Mouse (Mus musculus) kidney, adult 18-20 months (tissue): ENCODE results near the gene Pdk2.

Source experiments
- DNase-seq: peaks from one replicate; pipeline ENCODE4 v3.0.0; 2021

The Pdk2 gene

DNA sequence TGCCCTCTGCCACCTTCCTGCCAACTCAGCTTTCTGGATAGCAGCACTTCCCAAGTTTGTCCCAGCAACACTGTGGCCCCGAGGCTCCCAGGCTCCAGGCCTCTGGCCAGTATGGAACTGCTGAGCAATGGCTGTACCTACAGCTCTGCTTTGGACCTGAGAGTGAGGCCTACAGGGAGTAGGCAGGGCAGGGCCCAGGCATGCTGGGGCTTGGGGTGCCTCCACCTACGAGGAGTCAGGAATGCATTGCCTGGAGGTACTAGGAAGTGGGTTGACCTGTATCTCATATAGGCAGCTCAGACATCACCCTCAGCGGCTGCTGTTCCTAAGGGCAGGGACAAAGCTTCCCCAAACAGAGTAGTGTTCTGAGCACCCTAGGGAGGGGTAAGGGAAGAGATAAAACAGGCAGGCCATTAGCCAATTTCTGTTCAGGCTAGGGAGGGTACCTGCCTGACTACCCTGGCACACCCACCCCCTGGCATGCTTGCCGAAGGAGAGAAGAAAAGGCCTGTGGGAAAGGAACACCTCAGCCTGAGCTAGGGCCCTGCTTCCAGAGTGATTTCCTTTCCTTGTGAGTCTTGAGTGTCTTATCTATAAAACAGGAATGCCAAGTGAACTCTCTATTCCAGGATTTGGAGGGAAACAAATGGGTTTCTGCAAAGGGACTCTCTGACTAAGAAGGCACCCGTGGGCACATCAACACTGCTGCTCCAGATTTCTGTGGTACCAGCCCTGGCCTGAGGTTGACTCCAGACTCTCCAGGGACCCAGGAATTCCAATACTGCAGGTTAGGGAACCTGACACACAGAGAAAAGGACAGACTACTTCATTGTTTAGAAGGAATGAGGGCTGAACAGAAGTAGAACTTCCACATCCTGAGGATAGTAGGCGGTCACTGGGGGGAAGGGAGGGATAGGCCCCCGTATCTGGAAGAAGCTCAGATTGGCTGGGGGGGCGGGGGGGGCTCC lies 29.3 kb upstream of the Pdk2 start:
- no peak for DNase-seq

DNA sequence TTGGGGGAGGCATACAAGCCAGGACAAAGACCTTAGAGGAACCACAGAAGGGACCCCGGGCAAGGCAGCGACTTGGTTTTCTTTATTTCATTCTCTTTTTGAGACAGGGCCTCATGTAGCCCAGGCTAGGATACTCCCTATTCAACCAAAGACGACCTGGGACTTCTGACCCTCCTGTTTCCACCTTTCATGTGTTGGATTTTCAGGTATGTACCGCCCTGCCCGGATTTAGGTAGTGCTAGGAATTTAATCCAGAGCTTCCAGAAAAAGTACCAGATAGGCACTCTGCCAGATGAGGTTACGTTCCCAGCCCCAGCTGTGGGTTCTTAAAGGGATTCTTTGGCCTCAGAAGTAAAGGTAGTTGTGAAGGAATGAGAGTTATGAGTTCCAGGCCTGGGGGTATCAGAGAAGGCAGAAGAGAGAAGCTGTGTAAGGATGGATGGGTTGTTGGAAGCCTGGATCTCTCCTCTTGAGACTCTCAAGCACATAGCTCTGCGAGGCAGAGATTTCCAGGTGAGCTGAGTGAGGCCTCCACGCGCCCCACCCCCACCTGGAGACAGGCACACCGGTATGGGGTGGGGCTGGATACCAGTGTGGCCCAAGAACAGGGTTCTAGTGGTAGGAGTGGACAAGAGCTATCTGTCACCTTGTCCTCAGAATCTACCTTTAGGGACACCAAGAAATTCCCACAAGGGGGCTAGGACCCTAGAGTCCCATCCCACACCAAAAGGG lies 28.2 kb upstream of the Pdk2 start:
- no peak for DNase-seq

DNA sequence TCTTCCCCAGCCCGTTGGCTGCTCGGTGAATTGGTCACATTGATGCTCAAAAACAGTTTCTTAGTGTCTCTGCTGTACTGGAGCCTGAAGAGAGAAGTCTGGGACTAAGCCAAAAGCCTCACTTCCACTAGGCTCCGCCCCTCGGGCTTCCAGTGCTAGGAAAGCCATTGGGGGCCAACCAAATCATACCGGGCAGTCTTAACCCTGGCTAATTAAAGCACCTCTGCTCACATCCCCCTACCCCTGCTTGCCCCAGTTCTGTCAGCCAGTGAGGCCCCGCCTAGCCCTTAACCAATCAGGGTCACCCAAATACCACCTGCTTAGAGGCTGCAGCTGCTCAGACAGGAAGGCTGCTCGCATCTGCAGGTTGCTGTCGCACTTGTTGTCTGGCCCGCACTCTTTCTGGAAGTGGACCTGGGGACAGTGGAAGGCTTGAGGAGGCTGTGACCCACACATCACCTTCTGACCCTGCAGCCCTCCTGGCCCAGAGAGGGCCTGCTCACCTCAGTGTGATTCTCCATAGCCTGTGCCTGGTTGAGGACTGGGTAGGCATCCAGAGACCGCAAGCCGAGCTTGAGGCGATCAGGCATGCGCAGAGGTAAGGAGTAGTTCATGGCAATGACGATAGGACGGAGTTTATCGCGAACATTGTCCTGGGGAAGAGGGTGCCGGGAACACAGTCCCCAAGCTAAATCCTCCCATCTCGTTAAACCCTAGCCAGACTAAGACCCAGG lies 15.8 kb upstream of the Pdk2 start:
- DNase-seq = no peak

DNA sequence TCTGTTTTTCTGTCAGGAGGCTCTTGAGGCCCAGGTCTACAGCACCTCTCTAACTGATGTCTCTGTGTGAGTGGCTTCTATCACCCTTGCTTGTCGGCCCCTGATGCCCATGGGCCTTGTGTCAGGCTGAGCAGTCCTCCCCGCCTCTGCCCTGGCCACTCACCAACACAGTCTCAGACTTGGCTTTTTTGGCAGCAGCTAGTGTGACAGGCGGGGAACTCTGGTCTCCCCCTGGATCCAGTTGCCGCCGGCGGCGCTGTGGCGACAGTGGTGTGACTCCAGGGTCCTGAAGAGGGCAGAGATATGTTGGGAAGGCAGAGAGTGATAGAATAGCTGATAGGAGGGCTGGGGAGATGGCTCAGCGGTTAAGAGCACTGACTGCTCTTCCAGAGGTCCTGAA lies 11.9 kb upstream of the Pdk2 start:
- DNase-seq = no peak

DNA sequence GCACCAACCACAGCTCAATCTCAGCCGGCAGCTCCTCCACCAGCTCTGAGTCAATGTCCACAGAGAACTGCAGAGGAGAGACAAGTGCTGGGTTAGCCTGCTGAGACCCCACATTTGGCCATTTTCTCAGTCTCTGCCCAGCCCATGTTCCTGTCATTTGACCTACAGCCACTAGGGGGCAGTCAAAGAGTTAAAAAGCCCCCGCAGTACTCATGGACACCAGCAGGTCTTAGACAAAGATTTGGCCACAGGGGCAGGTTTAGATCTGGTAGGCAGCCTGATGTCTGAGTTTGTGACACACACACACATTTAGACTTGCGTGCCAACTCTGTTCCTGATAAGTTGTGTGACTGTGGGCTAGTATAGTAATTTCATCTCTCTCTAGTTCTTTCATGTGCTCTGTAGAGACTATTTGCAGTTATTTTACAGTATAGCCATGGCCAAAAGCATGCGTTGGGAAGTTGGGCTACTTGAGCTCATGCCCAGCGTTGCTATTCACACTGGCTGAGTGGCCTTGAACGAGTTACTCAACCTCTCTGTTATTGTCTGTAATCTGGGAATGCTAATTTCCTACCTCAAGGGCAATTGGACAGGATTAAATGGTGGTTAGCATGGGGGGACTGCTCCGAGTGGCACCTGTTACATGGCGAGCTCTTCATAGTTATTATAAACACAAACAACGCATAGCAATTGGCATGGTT lies 6.0 kb upstream of the Pdk2 start:
- DNase-seq = peak; percentile 62

DNA sequence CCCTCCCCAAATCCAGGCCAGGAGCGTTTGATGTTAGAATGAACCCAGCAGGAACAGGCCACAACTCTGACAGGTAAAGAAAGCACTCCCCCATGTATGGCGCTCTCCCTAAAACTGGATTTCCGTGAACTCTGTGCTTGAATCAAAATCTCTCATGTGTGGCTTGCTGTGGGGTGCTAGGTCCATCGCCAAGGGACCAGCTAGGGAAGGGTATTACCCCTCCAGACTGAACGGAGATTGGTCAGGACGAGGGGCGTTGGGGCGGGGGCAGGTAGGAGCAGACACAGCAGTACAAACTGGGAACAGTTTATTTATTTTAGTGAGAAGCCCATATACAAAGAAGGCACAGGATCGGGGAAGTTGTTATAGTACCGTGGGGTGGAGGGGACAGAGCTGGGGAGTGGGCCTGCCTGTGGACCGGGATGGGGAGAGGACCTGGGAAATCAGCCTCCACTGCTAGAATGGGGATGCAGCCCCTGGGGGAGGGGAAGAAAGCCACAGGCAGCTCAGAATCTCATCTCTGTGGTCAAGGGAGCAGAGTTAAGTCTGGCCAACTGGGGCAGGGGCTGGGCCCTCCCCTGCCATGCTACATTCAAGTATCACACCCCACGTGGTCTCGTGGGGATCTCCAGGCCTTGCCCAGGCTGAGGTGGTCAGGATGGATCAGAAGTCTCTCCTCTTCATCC lies 3.2 kb upstream of the Pdk2 start:
- no peak for DNase-seq

DNA sequence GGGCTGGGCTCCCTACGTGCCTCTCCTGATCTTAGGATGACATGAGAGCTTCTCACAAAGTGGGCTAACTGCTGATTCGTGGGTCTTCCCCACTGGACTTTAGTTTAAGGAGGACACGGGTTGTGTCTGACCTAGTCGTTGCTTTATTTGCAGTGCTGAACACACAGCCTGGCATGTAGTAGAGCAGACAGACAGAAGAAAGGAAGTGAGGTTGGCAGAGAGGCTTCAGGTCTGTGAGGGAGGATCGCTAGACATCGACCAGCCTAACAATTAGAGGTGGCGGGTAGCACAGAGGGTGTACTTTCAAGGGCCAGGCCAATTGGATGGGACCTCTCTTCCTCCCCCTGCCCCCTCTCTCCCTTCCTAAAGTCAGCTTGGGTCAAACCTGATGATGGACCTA lies 2.5 kb upstream of the Pdk2 start:
- DNase-seq = no peak

DNA sequence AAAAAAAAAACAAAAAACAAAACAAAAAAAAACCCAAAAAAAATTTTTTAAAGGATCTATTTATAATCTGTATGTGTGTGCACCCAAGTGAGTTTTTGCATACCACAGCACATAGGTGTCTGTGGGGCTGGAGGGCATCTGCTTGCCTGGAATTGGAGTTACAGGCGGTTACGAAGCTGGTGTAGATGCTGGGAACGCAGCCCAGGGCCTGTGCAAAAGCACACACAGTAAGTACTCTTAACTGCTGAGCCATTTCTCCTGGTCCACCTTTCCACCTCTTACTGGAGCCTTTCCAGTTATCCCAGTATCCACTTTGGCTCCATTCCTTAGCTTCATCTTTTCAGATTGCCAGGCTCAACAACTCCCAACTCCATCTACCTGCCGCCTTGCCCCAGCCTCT lies 1.9 kb upstream of the Pdk2 start:
- DNase-seq = no peak

DNA sequence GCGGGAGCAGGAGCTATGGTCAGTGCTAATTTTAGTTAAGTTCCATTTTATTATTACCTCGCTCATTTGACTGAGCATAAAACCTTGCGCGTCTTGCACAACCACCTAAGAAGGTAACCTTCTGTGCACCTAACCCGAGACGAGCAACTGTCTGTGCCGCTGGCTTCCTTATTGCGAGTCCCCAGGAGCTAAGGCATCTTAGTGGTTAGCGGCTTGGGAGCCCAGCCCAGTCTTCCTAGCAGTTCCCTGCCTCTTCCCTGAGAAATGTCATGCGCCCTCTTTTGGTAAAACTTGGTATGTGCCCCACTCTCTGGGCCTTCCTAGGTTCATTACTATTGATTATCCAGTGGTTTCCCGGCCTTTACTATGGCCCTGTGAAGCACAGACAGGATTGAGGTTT lies 942 bp upstream of the Pdk2 start:
- DNase-seq = peak; percentile 88

DNA sequence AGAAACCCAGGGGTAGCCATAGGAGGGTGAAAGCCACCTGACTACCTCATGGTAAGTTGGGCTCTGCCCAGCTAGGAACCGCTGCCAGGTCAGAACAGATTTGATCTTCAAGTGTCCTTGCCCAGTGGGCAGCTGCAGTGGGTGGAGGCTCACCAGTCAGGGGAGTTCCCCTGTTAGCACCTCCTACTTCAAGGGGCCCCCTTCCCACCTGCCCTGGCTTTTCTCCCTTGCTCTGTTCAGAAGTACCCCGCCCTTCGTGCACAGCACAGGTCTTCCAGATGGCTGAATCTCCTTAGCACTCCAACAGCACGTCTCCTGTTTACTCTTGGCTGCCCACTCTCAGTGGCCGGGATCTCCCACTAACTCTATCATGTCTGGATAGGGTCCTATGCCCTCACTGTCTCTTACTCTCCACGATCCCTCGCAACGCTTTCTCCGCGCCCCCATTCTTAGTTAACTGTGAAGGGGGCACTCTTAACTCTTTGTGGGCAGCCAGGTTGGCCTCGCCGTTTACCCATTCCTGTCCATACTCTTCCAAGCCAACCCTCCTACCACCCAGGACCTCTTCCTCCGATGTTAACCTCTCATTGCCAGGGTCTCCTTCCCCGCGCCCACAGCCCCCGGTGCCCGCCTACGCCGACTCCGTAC lies 539 bp downstream of the Pdk2 start:
- DNase-seq = peak; percentile 91

DNA sequence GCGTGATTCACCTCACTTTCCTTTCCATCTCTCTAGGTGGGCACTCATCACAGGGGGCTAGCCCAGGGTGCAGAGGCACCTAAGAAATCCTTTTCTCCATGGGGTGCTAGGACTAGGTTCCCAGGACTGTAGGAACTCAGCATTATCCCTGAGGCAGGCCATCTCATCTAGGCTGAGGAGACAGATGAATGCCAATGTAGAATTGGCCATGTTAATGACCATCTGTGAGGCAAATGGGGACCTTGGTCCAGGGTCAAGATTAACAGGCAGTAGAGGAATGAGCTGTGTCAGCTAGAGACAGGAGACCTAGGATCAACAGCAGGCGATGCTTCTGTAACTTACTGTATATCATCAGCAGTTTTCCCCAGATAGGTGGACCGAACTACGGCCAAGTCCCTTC lies 1.4 kb downstream of the Pdk2 start:
- peak; percentile 53 for DNase-seq

DNA sequence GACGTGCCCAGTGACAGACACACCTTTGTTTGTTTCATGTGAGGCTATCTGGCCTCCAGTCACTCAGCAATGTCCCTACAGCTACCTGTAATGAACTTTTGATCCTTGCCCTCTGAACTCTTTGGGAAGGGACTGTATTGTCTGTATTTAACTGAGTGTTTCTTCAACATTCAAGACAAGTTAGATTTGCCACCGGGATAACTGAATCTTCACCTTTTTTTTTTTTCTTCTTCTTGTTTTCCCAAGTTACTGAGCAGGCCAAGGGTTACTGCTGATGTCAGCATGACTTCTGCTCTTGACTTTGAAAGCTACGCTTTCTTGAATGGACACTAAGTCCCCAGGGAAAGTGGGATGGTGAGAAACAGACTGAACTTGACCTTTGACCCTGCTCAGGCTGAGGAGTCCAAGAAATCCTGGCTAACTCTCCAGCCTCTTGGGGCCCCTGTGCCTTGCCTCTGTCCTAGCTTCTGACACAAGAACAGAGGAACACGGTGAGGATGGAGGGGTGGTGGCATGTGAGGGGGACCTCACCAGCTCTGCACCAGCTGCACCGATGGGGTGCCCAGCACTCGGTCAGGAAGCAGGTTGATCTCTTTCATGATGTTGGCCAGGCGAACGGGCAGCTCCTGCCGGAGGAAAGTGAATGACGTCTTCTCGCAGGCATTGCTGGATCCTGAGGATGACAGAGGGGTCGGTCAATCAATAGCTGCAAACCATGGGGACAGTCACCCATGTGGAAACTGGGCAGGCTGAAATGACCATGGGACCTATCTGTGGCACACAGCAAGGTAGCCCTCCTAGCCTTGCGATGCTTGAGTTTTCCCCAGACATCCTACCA lies 2.1 kb downstream of the Pdk2 start:
- peak; percentile 67 for DNase-seq

DNA sequence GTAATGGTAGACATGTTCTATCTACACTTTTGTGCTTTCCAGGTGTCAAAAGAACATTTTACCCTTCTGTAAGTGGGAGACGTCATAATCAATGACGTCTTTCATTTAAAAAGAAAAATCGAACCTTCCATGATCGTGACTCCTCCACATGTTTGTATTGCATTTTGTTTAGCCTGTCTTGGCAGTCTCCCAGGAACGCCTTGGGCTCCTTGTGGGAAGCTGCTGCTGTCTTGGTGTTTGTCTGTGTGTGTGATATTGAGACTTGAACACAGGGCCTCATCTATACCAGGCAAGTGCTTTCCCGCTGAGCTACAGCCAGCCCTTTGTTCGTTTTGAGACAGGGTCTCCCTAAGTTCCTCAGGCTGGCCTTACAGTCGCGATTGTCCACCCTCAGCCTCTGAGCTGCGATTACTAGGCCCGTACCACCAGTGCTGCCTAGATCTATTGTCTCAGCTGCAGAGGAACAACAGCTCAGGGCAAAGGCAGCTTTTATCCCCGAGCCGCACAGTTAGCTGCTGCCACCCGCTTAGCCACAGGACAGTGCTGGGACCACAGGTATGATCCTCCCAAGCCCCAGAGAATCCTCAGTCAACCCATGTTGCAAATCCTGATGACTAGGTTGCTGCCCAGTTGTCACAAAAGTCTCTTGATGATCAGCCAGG lies 2.9 kb downstream of the Pdk2 start:
- DNase-seq = peak; percentile 46

DNA sequence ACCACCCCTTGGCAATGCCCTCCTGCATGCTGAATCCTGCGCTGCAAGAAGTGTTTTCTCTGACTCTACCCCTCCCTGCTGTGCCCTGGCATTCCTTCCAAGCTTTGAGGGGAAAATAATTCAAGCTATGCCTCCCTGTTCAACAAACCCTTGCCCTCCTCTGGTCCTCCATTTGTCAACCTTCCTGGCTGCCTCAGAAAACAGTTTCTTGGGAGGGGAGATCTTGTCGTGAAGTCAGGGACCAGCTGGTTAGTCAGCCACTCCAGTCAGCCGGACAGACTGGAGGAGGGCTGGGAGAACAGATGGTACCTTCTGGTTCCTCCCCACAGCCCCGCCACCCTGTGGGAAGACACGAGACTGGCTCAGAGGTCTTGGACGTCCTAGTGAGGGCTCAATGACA lies 3.8 kb downstream of the Pdk2 start:
- DNase-seq = no peak

DNA sequence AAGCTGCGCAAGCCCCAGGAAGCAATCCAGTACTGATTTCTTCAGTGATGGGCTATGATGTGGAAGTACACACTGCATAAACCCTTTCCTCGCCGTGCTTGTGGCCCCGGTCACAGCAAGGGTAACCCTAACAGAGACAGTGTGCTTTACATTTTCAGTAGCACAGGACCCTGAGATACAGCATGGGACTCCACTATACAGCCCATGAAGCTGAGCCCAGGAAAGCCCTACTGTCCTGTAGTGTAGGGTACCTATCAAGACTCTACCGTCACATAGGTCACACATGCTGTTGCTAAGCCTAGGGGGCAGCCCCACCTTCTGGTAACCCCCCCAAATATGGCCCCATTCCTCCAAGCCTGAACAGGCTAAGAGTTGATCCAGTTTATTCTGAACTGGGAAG lies 4.6 kb downstream of the Pdk2 start:
- DNase-seq = no peak

DNA sequence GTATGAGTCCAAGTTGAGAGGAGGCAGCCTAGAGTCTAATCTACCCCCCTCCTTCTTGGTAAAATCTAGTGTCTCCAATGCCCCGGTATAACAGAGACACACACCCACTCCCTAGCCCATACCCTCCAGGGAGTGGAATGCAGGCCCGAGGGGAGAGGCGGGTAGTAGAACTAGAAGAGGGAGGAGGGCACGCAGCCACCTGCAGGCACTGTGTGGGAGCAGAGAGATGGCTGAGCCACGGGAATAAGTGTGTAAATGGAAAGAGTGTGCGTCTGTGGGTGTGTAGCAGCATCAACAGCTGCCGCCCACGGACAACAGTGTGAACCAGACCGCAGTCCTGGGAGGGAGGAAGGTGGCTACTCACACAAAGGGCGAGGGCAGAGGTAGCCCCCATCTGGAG lies 6.3 kb downstream of the Pdk2 start:
- no peak for DNase-seq

DNA sequence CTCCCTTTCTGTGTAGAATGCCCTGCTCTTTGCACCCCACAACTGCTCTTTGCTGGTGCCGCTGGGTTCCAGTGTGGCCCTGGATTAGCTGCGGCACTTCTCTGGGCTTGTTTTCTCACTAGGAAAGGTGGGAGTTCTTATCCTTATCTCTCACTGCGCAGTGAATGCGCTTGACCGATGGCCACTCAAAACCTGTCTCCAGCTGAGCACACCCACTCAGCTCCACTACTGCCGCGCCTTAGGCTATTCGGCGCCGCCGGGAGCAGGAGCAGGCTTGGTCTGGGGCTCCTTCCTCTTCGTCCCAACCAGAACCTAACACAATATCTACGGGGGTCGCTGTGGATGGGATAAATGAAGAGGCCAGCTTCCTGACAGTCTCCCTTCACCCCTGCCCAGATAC lies 7.5 kb downstream of the Pdk2 start:
- DNase-seq = no peak

DNA sequence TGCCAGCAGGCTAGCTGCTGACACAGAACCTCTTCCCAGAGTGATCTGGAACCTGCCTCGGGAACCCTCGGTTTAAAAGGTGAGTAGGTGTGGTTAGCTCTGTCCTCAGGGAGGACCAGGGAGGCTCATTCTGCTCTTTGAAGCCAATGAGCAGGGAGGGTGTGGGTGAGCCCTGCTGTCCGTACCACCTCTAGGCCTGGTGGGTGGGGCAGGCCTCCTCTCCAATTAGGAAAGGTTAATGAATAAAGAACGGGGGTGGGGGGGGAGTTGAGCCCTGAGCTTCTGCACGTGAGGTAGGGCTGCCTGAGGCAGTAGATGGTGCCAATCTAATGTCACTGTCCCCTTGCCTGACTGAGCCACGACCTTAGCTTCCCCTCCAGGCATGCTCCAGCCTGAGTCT lies 8.2 kb downstream of the Pdk2 start:
- DNase-seq = peak; percentile 57

DNA sequence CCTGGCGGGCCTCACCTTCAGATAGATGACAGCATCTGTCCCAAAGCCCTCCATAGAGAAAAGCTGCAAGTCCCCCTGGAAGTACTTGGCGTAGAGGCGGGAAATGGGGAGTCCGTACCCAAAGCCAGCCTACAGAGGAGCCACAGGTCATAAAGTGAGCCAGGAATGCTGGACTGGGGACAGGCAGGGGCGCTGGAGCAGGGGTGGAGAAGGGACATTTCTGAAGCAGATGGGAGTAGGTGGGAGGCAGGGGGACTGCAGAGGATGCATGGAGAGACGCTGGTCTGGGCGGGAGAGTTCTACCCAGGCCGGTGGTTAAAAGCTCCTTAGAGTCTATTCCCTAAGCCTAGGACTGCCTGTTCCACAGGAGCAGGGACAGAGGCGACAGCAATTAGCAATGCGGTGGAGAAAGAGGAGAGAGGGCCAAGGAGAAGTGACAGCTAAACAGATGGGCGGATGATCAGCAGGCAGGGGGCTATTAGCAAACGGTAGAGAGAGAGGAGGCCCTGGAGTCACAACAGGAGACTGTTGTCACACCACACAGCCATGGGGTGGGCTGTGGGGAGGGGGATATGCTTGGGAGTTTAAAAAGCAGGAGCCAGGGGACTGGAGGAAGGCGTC lies 13.2 kb downstream of the Pdk2 start:
- no peak for DNase-seq

DNA sequence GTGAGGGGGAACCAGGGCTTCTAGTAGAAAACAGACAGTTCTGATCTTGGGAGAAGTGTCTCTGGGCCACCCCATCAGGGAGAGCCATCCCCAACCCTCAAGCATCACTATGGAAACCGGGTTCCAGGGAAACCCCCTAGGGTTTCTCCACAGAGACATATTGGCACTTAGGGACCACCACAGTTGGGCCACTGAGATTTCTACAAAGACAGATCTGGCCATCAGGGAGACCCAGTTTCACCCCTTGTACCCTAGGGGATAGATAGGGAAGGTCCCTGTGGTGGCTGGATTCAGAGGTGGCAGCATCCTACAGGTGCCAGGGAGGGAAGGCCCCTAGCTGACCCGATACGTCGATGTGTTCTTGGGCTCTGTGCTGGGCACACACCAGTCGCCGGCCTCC lies 14.3 kb downstream of the Pdk2 start:
- DNase-seq = no peak
